Mouse (Mus musculus) lung, embryonic 15.5 days (tissue): ENCODE results near the gene Ccdc27. TPM values are rescaled to one million over a fixed set of nuclear protein-coding genes. Genes with fewer than 3 reads are reported as not detected.

Experiments used
- ATAC-seq: fragments of 200-750 bp; cut with Nextera tagmentation; 2 replicates; pipeline ENCODE4 v1.8.0; 2017; ENCODE audit warnings: moderate number of reproducible peaks, borderline replicate concordance; ENCODE audit not compliant: low FRiP score, low TSS enrichment; ENCODE audit errors: extremely low read depth
- H3K27ac ChIP-seq: fragments of 300-500 bp; sonication (generic); 2 replicates; pipeline ENCODE4 v1.5.1; 2015; ENCODE audit warnings: moderate library complexity, mild to moderate bottlenecking, inconsistent platforms
- H3K27me3 ChIP-seq: fragments of 300-500 bp; sonication (generic); 2 replicates; pipeline ENCODE4 v1.6.1; 2015; ENCODE audit warnings: inconsistent platforms
- H3K36me3 ChIP-seq: fragments of 300-500 bp; sonication (generic); 2 replicates; pipeline ENCODE4 v1.6.1; 2015; ENCODE audit warnings: inconsistent platforms
- H3K4me1 ChIP-seq: fragments of 300-500 bp; sonication (generic); 2 replicates; pipeline ENCODE4 v1.6.1; 2015; ENCODE audit warnings: inconsistent platforms
- H3K4me2 ChIP-seq: fragments of 300-500 bp; sonication (generic); 2 replicates; pipeline ENCODE4 v1.6.1; 2015; ENCODE audit warnings: inconsistent platforms, mild to moderate bottlenecking, moderate library complexity
- H3K4me3 ChIP-seq: fragments of 300-500 bp; sonication (generic); 2 replicates; pipeline ENCODE4 v1.5.1; 2015; ENCODE audit warnings: mild to moderate bottlenecking, inconsistent platforms
- H3K9ac ChIP-seq: fragments of 300-500 bp; sonication (generic); 2 replicates; pipeline ENCODE4 v1.6.1; 2015; ENCODE audit warnings: inconsistent platforms
- H3K9me3 ChIP-seq: fragments of 300-500 bp; sonication (generic); 2 replicates; pipeline ENCODE4 v1.6.1; 2016; ENCODE audit warnings: inconsistent platforms
- WGBS: fragments of 180-500 bp; shearing (Covaris S2); methylation state at CpG from one replicate; pipeline ENCODE4 v1.1.7; 2015; 5-methylcytosine and 5-hydroxymethylcytosine counted together
- polyA plus RNA-seq: library from polyadenylated mRNA; unstranded; fragments of >200 nt; fragmentation: Nextera tagmentation; extraction: Ambion mirVana; gene quantifications from 2 replicates; pipeline ENCODE4 v1.2.1, GENCODE M21; 2015

Gene Ccdc27
- not detected in 2 replicates for polyA plus RNA-seq

DNA sequence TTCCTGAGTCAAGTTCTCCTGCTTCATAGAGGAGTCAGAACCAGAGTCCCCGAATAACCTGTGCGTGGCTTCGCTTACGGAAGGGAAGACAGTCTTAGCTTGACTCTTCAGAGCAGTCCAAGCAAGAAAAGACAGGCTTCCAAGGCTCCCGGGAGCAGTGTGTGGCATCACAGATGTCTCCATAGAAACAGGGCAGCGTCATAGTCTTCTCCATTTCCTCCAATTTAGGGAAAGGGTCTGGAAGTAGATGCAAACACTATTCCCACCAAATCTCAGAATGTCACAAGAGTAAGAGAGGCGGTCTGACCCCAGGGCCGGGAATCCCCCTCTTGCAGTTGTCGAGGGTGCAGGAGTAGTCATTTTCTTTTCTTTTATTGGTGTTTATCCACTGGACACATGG lies at the start of gene Ccdc27:
Gene Ccdc27 (minus strand): TSS at position 101 of the 400 bp plus-strand sequence.
- Histone ChIP-seq H3K4me1 (no peaks in the 10 kb centered on the region), H3K36me3 (no peaks in the 10 kb centered on the region), H3K9ac (no peak within 1 kb of the TSS), H3K9me3 (no peaks in the 10 kb centered on the region), H3K27ac (no peak within 1 kb of the TSS), H3K27me3 (no peaks in the 10 kb centered on the region), H3K4me3 (no peak within 1 kb of the TSS), H3K4me2 (no peak within 1 kb of the TSS)
- WGBS, result 80% methylated on average over 9 of the region's 9 CpGs
- ATAC-seq, result no peak

DNA sequence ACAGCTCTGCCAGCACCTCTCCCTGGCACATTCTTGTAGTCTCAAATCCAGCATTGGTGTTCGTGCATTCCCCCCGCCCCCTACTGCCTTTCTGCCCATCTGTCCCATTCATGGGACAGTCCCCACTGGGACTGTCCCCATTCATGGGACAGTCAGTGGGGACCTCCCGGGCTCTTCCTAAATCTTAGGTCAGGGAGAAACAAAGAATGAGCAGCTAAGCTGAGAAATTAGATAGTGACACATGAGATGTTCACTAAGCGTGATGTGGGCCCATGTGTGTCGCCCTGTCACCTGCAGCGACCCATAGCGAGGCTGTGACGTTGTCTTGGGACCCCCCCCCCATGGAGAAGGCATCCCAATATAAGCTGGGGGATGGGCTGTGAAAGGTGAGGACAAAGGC lies 48.9 kb upstream of the Ccdc27 start:
- Histone ChIP-seq H3K27me3 (peaks cover 4% of the 10 kb centered on the region; the same call in 1 of the 2 replicates), H3K27ac (no peak overlapping the region), H3K9me3 (no peaks in the 10 kb centered on the region), H3K36me3 (no peaks in the 10 kb centered on the region), H3K9ac (no peak overlapping the region), H3K4me3 (no peak overlapping the region), H3K4me2 (no peak overlapping the region), H3K4me1 (no peaks in the 10 kb centered on the region)
- WGBS, result 73% methylated on average over 8 of the region's 8 CpGs
- ATAC-seq, result no peak

DNA sequence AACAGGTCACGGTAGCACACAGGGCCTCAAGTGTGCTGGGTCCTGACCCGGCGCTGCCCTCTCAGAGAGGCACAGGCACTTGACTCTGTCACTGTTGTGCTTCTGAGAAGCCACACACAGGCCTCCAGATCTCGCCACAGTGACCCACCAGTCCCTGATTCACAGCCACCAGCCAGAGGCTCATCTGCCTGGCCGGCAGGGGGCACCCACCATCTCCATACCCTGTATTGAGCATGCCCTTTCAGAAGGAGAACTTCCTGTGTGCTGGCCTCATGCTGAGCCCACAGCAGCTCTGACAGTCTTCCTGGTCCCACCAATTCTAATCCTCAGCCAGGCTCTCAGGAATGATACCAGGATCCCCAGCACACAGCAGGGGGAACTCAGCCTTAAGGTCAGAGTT lies 46.7 kb upstream of the Ccdc27 start:
- no peak overlapping the region for H3K9ac ChIP-seq
- no peak overlapping the region for H3K27ac ChIP-seq
- no peaks in the 10 kb centered on the region for H3K4me1 ChIP-seq
- no peak overlapping the region for H3K4me2 ChIP-seq
- no peaks in the 10 kb centered on the region for H3K9me3 ChIP-seq
- no peaks in the 10 kb centered on the region for H3K36me3 ChIP-seq
- ATAC-seq, result no peak
- no peak overlapping the region for H3K4me3 ChIP-seq
- WGBS, result 46% methylated on average over 5 of the region's 5 CpGs
- peaks cover 4% of the 10 kb centered on the region; the same call in 1 of the 2 replicates for H3K27me3 ChIP-seq

DNA sequence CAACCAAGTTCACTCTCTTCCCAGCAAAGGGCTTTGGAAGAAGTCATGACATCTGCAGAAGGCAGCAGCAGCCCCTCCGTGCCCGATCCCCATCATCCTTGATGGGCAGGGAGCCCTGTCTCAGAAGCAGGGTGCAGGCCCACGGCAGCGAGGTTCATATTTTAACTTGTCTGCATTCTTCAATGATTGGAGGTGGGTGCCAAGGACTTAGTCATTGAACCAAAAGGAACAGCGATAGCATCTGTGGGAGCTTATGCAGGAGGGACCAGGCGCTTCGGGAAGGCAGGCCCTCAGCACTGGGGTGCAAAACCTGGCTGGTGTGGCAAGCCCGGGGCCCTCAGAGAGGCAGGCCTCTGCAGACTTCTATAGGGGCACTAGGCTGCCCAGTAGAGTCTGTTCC lies 44.0 kb upstream of the Ccdc27 start:
- H3K9me3 ChIP-seq, result no peaks in the 10 kb centered on the region
- no peak overlapping the region for H3K9ac ChIP-seq
- H3K36me3 ChIP-seq, result no peaks in the 10 kb centered on the region
- no peak overlapping the region for H3K4me2 ChIP-seq
- no peaks in the 10 kb centered on the region for H3K4me1 ChIP-seq
- H3K27ac ChIP-seq, result no peak overlapping the region
- H3K4me3 ChIP-seq, result no peak overlapping the region
- peaks cover 21% of the 10 kb centered on the region for H3K27me3 ChIP-seq
- WGBS, result 81% methylated on average over 8 of the region's 8 CpGs
- no peak for ATAC-seq

DNA sequence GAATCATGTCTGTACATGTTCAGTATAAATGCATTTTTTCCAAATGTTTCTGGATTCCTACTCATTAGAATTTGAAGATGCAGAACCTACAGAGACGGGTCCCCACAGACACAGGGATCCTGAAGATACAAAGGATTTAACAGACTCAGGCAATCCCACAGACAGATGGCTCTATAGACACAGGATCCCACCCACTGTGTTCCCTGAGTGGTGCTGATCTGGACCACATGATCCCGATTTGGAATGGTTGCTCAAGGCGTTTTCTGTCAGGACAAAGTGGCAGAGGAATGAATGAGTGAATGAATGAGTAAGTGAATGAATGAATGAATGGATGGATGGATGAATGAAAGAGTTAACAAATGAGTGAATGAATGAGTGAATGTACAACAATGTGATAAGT lies 43.4 kb upstream of the Ccdc27 start:
- Histone ChIP-seq H3K4me1 (no peaks in the 10 kb centered on the region), H3K36me3 (no peaks in the 10 kb centered on the region), H3K27me3 (peaks cover 27% of the 10 kb centered on the region), H3K4me2 (no peak overlapping the region), H3K9ac (no peak overlapping the region), H3K4me3 (no peak overlapping the region), H3K9me3 (no peaks in the 10 kb centered on the region), H3K27ac (no peak overlapping the region)
- ATAC-seq, result no peak
- 62% methylated on average over 3 of the region's 3 CpGs for WGBS

DNA sequence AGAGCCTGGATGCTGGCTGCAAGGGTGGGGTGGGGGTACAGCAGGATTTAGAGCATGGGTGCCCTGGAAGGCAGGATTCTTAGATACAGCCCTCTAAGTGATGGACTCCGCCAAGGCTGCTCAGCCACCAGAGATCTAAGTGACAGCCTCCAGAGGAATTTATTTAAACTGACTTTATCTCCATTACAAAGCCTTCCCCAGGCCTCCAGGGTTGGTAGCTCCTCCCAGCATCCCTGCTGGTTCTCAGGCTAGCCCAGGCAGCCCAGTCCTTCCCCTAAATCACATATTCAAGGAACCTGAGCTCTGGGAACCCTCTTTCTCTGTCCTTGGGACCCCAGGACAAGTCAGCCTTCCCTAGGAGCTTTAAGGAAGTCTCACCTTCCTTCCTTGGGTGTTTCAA lies 39.5 kb upstream of the Ccdc27 start:
- WGBS, result 17% methylated on average over 1 of the region's 1 CpGs
- no peak for ATAC-seq
- H3K9ac ChIP-seq, result no peak overlapping the region
- no peaks in the 10 kb centered on the region for H3K9me3 ChIP-seq
- no peaks in the 10 kb centered on the region for H3K4me1 ChIP-seq
- H3K4me3 ChIP-seq, result no peak overlapping the region
- no peak overlapping the region for H3K4me2 ChIP-seq
- no peaks in the 10 kb centered on the region for H3K36me3 ChIP-seq
- H3K27me3 ChIP-seq, result peaks cover 39% of the 10 kb centered on the region
- no peak overlapping the region for H3K27ac ChIP-seq

DNA sequence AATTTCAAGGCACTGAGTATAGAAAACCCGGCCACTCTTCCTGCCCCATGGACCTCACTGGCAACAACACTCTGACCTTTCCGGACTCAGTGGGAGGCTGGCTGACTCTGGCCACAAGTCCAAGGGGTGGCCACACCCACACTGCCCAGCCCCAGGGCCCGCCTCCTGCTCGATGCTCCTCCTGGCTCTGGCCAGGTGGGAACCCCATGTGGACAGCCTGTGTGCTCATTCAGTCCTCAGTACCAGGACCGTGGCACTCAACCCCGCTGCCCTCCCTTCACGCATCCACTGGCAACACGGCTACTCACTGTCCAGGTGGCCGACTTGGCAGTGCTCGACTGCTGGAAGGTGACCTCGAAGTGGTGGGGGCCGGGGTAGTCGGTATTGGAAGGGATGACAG lies 38.5 kb upstream of the Ccdc27 start:
- Histone ChIP-seq H3K36me3 (no peaks in the 10 kb centered on the region), H3K9ac (no peak overlapping the region), H3K4me3 (no peak overlapping the region), H3K9me3 (no peaks in the 10 kb centered on the region), H3K4me1 (no peaks in the 10 kb centered on the region), H3K4me2 (no peak overlapping the region), H3K27ac (no peak overlapping the region), H3K27me3 (peaks cover 39% of the 10 kb centered on the region)
- ATAC-seq, result no peak
- WGBS, result under 1% methylated on average over 13 of the region's 13 CpGs

DNA sequence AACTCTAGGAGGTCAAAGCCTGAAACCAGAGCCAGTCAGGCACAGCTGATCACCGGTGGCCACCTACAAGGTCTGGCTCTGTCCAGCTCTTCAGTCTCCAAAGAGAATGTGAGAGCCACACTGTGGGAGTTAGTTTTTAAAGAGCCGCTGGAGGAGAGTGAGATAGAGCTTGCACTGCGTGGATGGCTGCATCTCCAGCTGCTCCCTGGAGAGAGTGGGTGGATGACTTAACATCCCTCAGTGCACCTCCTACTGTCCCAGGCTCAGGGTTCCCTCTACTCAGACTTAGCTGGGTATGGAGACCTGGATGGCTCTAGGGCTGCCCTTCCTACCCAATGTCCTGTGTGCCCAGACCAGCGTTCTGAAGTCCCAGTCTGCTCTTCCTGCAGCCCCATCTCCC lies 37.7 kb upstream of the Ccdc27 start:
- H3K4me3 ChIP-seq, result no peak overlapping the region
- H3K4me2 ChIP-seq, result no peak overlapping the region
- no peak overlapping the region for H3K27ac ChIP-seq
- H3K9ac ChIP-seq, result no peak overlapping the region
- H3K36me3 ChIP-seq, result no peaks in the 10 kb centered on the region
- no peaks in the 10 kb centered on the region for H3K4me1 ChIP-seq
- H3K9me3 ChIP-seq, result no peaks in the 10 kb centered on the region
- peaks cover 39% of the 10 kb centered on the region for H3K27me3 ChIP-seq
- WGBS, result 57% methylated on average over 4 of the region's 4 CpGs
- ATAC-seq, result no peak

DNA sequence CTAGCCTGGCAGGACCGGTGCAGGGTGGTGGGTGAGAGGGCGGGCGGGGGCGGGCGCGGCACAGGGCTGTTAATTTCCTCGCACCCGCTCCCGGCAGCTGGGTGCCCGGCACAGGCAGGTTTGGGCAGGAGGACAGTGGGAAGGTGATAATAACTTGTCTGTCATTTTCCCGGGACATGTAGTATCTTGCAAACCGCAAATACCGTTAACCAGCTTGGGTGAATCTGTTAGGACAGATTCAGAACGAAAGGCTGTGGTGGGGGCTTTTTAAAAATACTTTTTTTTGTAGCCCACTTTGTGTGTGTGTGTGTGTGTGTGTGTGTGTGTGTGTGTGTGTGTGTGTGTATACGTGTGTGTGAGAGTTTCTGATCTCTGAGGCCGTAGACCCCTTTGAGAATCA lies 29.5 kb upstream of the Ccdc27 start:
- no peaks in the 10 kb centered on the region for H3K9me3 ChIP-seq

DNA sequence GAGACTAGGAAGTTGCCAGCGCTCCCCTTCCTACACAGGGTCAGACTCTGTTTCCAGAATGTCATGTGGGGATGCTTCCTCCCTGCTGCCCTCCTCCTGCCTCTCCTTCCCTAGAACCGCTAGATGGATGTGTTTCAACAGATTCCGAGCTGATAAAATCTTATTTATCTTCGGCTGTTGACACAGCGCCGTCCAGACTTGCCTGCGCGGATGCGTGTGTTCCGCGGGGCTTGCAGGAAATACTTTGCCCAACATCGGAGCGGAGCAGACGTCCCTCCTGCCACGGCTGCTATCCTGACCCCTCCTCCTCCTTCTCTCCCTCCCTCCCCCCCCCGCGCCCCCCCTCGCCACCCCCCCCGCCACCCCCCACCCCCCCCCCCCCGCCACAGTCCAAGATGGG lies 29.0 kb upstream of the Ccdc27 start:
- 0% methylated on average over 15 of the region's 20 CpGs for WGBS
- Histone ChIP-seq H3K4me3 (no peak overlapping the region), H3K4me1 (no peaks in the 10 kb centered on the region), H3K4me2 (no peak overlapping the region), H3K27ac (no peak overlapping the region), H3K27me3 (peaks cover 28% of the 10 kb centered on the region), H3K9ac (no peak overlapping the region), H3K9me3 (no peaks in the 10 kb centered on the region), H3K36me3 (no peaks in the 10 kb centered on the region)
- no peak for ATAC-seq

More for the DNA sequence above, 29.5 kb upstream of the Ccdc27 start:
- ATAC-seq, result no peak
- no peaks in the 10 kb centered on the region for H3K36me3 ChIP-seq
- H3K9ac ChIP-seq, result no peak overlapping the region
- WGBS, result 13% methylated on average over 14 of the region's 16 CpGs
- no peak overlapping the region for H3K4me3 ChIP-seq
- no peak overlapping the region for H3K4me2 ChIP-seq
- H3K27me3 ChIP-seq, result peaks cover 28% of the 10 kb centered on the region
- no peak overlapping the region for H3K27ac ChIP-seq
- no peaks in the 10 kb centered on the region for H3K4me1 ChIP-seq

DNA sequence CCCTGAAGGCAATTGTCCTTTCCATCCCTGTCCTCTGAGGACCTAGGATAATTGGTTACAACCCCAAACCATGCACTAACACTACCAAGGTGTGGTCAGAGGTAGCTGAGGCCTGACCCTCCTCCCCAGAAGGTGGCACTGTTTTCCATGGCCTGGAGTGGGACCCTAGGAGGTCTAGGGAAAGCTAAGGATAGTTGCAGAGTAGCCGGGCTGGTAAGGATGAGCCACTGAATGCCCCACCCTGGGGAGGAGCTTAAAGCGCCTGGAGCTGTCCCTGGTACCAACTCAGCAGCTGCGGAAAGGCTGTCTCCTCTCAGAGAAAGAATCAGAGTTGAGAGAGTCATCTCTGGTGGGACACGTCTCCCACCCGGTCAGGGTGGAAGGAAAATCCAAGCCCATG lies 28.4 kb upstream of the Ccdc27 start:
- H3K9me3 ChIP-seq, result no peaks in the 10 kb centered on the region
- peaks cover 28% of the 10 kb centered on the region for H3K27me3 ChIP-seq
- no peaks in the 10 kb centered on the region for H3K4me1 ChIP-seq
- WGBS, result 0% methylated on average over 5 of the region's 5 CpGs
- H3K4me3 ChIP-seq, result no peak overlapping the region
- no peaks in the 10 kb centered on the region for H3K36me3 ChIP-seq
- H3K27ac ChIP-seq, result no peak overlapping the region
- no peak overlapping the region for H3K4me2 ChIP-seq
- ATAC-seq, result 0 out of 2 replicates have a peak, but pooled peaks have one; percentile 8
- no peak overlapping the region for H3K9ac ChIP-seq

DNA sequence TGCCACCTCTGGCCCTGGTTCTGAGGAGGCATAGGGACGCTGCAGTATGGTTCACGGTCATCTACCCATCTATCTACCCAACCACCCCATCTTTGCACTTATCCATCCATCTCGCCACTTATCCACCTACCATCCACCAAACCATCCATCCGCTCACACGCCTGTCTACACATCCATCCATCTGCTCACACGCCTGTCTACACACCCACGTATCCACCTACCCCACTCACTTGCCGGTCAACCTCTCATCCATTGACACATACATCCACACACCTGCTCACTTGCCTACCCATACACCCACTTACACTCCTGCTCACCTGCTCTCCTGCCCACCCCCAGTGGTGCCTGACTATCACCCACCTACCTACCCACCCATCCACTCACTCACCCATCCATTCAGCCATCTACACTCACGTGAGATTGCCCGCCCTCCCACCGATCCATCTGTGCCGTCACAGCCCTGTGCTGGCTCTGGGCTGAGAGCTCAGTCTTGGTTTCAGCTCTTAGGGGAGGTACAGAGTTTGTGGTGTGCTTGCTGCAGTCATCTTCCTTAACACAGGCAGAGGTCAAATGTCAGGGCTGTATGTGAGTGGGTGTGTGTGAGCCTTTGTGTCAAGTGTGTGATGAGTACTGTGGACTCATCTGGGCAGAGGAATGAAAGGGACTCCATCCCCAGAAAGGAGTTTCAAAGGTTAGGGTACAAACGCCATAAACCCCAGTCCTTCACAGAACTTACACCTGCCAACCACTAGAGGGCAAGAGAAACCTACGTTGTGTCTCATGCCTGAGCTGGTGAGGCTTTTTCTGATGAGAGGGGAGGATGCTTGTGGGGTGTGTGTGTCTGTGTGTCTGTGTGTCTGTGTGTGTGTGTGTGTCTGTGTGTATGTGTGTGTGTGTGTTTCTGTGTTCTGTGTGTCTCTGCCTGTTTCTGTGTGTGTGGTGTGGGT lies 22.6 kb upstream of the Ccdc27 start:
- Histone ChIP-seq H3K27ac (no peak overlapping the region), H3K27me3 (no peaks in the 10 kb centered on the region), H3K9ac (no peak overlapping the region), H3K36me3 (no peaks in the 10 kb centered on the region), H3K4me3 (no peak overlapping the region), H3K4me2 (no peak overlapping the region), H3K9me3 (no peaks in the 10 kb centered on the region), H3K4me1 (no peaks in the 10 kb centered on the region)
- 49% methylated on average over 14 of the region's 14 CpGs for WGBS
- peak; percentile 10; the same call in 1 of the 2 replicates for ATAC-seq
